Mouse (Mus musculus) C2C12 (cell line): ENCODE measurements around the gene Zc3h18. TPM values are rescaled to one million over a fixed set of nuclear protein-coding genes. Genes with fewer than 3 reads are reported as not detected.
A peak's percentile ranks its signal among the peaks of the same experiment; 100 is the strongest.

ENCODE experiments used
- H3K27me3 ChIP-seq: one replicate; pipeline ENCODE4 v1.6.1; 2011; ENCODE audit not compliant: control insufficient read depth, insufficient read depth, insufficient read length
- H3K36me3 ChIP-seq: one replicate; pipeline ENCODE4 v1.6.1; 2011; ENCODE audit not compliant: control insufficient read depth, insufficient read depth
- H3K4me3 ChIP-seq: one replicate; pipeline ENCODE4 v1.5.1; 2011; ENCODE audit warnings: mild to moderate bottlenecking, control low read depth; ENCODE audit not compliant: poor library complexity, insufficient read depth, severe bottlenecking
- H3K79me2 ChIP-seq: one replicate; pipeline ENCODE4 v1.6.1; 2011; ENCODE audit not compliant: control insufficient read depth, insufficient read depth
- H3K79me3 ChIP-seq: one replicate; pipeline ENCODE4 v1.6.1; 2011; ENCODE audit warnings: low read depth, control low read depth
- H3ac ChIP-seq: one replicate; pipeline ENCODE3; 2011; ENCODE audit warnings: low read depth; ENCODE audit not compliant: control insufficient read depth, insufficient read length
- CEBPB ChIP-seq: IDR thresholded peaks from one replicate; pipeline ENCODE4 v1.6.1; 2011; ENCODE audit warnings: low read depth, mild to moderate bottlenecking, control low read depth, moderate library complexity
- CTCF ChIP-seq: IDR thresholded peaks from one replicate; pipeline ENCODE4 v1.5.1; 2011; ENCODE audit not compliant: control insufficient read depth, insufficient read depth, insufficient read length
- FOSL1 ChIP-seq: IDR thresholded peaks from one replicate; pipeline ENCODE4 v1.8.0; 2011; ENCODE audit warnings: mild to moderate bottlenecking, low read length; ENCODE audit not compliant: poor library complexity, insufficient read depth, severe bottlenecking
- MAX ChIP-seq: IDR thresholded peaks from one replicate; pipeline ENCODE4 v1.6.1; 2011; ENCODE audit warnings: mild to moderate bottlenecking, control low read depth
- MYOD1 ChIP-seq: IDR thresholded peaks from one replicate; pipeline ENCODE4 v1.6.1; 2011; ENCODE audit warnings: low read depth; ENCODE audit not compliant: control insufficient read depth, insufficient read length
- MYOG ChIP-seq: IDR thresholded peaks from one replicate; pipeline ENCODE4 v1.6.1; 2011; ENCODE audit not compliant: control insufficient read depth, insufficient read length; ENCODE audit errors: extremely low read depth
- USF1 ChIP-seq: IDR thresholded peaks from one replicate; pipeline ENCODE4 v1.6.1; 2011; ENCODE audit warnings: low read depth, mild to moderate bottlenecking, control low read depth, moderate library complexity
- polyA plus RNA-seq: library from polyadenylated mRNA; unstranded; fragments of >200 nt; fragmentation: generic; extraction: Trizol; gene quantifications from one replicate; pipeline ENCODE4 v1.2.1, GENCODE M21; 2012; ENCODE audit warnings: missing spikeins

The Zc3h18 gene
- polyA plus RNA-seq, 1 experiment: 43.5 TPM

DNA sequence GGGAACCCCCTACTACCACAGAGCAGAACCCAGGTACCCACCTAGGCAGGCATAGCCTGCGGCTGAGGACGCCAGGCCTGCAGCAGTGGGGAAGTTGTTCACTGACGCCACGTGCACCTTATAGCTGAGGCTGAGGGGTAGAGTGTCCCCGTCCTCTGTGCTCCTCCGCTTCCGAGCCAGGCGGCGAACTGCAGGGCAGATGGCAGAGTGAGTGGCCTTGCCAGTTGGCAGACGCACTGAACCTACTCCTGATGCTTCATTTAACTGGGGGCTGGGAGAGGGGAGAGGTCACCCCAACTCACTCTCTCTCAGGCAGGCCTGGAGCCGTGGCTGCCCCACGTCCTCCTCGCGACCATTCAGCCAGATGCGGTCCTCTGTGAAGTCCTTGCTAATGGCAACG lies 62.9 kb downstream of the Zc3h18 start:
- H3K4me3 ChIP-seq: no peak overlapping the region
- no peak overlapping the region for H3ac ChIP-seq
- no peaks in the 10 kb centered on the region for H3K36me3 ChIP-seq
- no peaks in the 10 kb centered on the region for H3K79me2 ChIP-seq
- no peaks in the 10 kb centered on the region for H3K79me3 ChIP-seq
- no peak for TF ChIP-seq CTCF
- TF ChIP-seq MYOG: no peak
- TF ChIP-seq MAX: no peak
- TF ChIP-seq USF1: no peak
- no peak for TF ChIP-seq MYOD1
- no peak for TF ChIP-seq FOSL1
- TF ChIP-seq CEBPB: no peak
- no peaks in the 10 kb centered on the region for H3K27me3 ChIP-seq

DNA sequence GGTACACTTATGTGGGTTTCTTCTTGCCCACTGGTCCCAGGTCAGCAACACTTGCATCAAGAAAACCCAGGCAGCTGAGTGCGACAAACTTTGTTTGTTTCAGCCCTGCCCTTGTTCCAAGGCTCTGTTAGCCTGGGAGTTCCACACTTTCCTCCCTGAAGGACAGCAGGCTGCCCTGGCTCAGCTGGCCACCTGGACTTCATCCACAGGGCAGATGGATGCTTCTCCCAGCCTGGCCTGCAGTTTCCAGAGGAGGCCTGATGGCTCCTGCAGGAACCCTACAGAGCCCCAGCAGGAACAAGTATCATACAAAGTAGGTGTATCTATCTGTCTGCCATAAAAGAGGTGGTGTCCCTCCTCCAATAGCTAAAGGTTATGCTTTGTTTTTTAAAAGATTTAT lies 64.9 kb downstream of the Zc3h18 start:
- Histone ChIP-seq H3K36me3 (no peaks in the 10 kb centered on the region), H3K27me3 (no peaks in the 10 kb centered on the region), H3ac (no peak overlapping the region), H3K4me3 (no peak overlapping the region), H3K79me3 (no peaks in the 10 kb centered on the region), H3K79me2 (no peaks in the 10 kb centered on the region)
- TF ChIP-seq MYOD1 (no peak), CTCF (no peak), MAX (no peak), CEBPB (no peak), MYOG (no peak)

DNA sequence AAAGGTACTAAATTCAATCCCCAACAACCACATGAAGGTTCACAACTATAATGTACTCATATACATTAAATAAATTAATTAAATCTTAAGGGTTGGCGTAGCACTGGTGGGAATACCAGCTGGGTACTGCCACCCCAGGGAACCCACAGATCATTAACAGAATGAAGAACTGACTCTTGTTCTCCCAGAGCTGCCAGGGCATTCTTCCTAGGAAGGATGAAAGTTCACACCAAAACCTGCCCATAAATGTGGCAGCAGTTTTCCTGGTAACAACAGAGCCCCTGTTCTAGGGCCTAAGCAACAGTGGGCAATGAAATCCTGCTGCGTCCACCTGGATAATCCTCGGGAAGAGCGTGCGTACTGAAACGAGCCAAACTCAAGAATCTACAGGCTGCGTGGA lies 65.9 kb downstream of the Zc3h18 start:
- peak overlapping the region; percentile 56 for H3K4me3 ChIP-seq
- no peaks in the 10 kb centered on the region for H3K27me3 ChIP-seq
- TF ChIP-seq FOSL1 (no peak), USF1 (no peak), CTCF (no peak), MYOD1 (no peak), CEBPB (no peak), MAX (no peak), MYOG (no peak)
- no peaks in the 10 kb centered on the region for H3K36me3 ChIP-seq
- H3K79me2 ChIP-seq: no peaks in the 10 kb centered on the region
- peak overlapping the region; percentile 76 for H3ac ChIP-seq
- H3K79me3 ChIP-seq: no peaks in the 10 kb centered on the region

DNA sequence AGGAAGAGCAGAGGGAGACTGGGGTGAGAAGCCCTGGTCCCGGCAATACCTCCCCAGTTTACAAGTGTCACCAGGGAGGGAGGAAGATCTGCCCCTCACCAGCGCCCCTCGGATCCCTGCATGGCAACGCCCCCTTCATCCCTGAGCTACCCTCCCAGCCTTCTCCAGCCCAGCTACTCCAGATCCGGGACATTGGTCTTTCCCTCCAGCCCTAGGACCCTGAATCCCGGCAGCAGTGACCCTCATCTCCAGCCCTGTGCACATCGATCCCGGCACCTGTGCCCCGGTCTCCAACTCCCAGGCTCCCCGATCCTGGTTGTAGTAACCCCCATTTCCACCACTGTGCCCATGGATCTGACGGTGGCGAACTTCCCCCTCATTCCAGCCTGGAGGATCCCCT lies 66.4 kb downstream of the Zc3h18 start:
- TF ChIP-seq MAX (no peak), FOSL1 (no peak), MYOD1 (no peak), MYOG (no peak), CTCF (no peak), USF1 (no peak), CEBPB (no peak)
- Histone ChIP-seq H3ac (peak overlapping the region; percentile 76), H3K36me3 (no peaks in the 10 kb centered on the region)

DNA sequence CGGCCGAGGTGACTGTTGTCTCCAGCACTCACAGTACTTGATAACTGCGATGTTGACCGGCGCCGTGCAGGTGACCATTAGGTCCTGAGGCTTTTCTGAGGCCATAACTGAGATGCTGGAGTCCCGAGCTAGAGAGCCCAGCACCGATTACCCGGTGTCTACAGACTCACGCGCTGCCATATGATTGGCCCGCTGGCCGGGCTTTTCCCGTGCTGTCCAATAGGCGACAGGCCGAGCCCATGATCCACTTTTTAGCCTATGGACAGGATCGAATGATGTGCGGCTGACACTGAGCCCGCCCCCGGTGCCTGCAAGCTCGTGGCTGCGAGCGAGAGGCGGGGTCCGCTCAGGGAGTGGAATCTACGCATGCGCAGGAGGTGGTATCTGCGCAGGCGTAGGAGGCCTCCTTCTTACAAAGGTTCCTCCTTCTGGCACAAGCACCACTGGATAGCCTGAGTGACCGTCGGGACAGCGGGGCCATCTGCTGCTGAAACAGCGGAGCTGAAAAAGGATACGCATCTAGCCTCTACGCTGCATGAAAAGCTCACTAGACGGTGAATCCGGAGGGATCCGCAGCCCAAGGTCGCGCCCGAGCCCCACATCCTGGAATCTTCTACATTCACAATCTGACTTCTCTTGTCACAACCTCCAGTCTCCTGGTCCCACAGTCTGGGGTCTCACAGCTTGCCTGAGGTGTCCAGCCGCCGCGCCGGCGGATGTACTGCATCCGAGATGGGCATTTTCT lies 67.0 kb downstream of the Zc3h18 start, which contains the start of gene Mvd:
Mvd (minus strand) TSS at position 161 of the 745 bp plus-strand sequence.
- H3ac ChIP-seq: peak within 1 kb of the TSS; percentile 80
- H3K27me3 ChIP-seq: no peaks in the 10 kb centered on the region
- H3K4me3 ChIP-seq: peak within 1 kb of the TSS; percentile 56
- TF ChIP-seq MYOD1: no peak
- no peak for TF ChIP-seq MYOG
- no peak for TF ChIP-seq CEBPB
- TF ChIP-seq CTCF: no peak
- no peak for TF ChIP-seq FOSL1
- peak; percentile 59 for TF ChIP-seq MAX
- TF ChIP-seq USF1: peak; percentile 18
- no peaks in the 10 kb centered on the region for H3K79me3 ChIP-seq
- H3K36me3 ChIP-seq: no peaks in the 10 kb centered on the region
- H3K79me2 ChIP-seq: no peaks in the 10 kb centered on the region

More for the DNA sequence above, 66.4 kb downstream of the Zc3h18 start:
- H3K79me3 ChIP-seq: no peaks in the 10 kb centered on the region
- peak overlapping the region; percentile 56 for H3K4me3 ChIP-seq
- no peaks in the 10 kb centered on the region for H3K27me3 ChIP-seq
- no peaks in the 10 kb centered on the region for H3K79me2 ChIP-seq
